Mouse (Mus musculus) embryonic stem cell, embryonic (primary cell): ENCODE results near the gene Afmid.

ENCODE experiments used
- CTCF ChIA-PET, 4 experiments: fragments of 300-600 bp in 2 of 4; fragments of 350-600 bp in 2 of 4; sonication (Branson Sonifier 250); formaldehyde crosslinking; loops; one replicate each; lab custom pipeline; 2022; ENCODE audit warnings: inconsistent platforms in 2 of 4; lab: Charles Lee
- POLR2A ChIA-PET, 4 experiments: fragments of 300-600 bp in 2 of 4; fragments of 350-600 bp in 2 of 4; sonication (Branson Sonifier 250); formaldehyde crosslinking; loops; one replicate each; lab custom pipeline; 2022; ENCODE audit warnings: antibody characterized with exemption in 4 of 4, inconsistent platforms in 1 of 4; lab: Charles Lee

Afmid gene

GRCm38 (mm10) chr11:117870688-117871365, 45.1 kb downstream of the Afmid start:
- POLR2A ChIA-PET, result interaction anchor here in 2 of 4 experiments (0.6 to 2.3 kb wide), 9 partner anchors 10 to 137 kb away, joined by 3 to 7 read pairs (median 3); partner anchors contain the start of genes Tmem235 (in 2 of the 2) and Pgs1 (in 1 of the 2)

GRCm38 (mm10) chr11:117871376-117871775, 45.7 kb downstream of the Afmid start:
- POLR2A ChIA-PET, result interaction anchor here in 2 of 4 experiments (0.6 to 2.3 kb wide), 9 partner anchors 10 to 228 kb away, joined by 3 to 7 read pairs (median 3); partner anchors contain the start of genes Tmem235 (in 2 of the 2) and Pgs1 (in 1 of the 2)
- CTCF ChIA-PET, result interaction anchor here (0.7 to 2.7 kb wide), 17 partner anchors 12 to 694 kb away, joined by 3 to 11 read pairs (median 4); partner anchors contain the start of genes Socs3 (in 2 of the 4) and Tmem235 (in 1 of the 4)

More at GRCm38 (mm10) chr11:117870688-117871365, 45.1 kb downstream of the Afmid start:
- CTCF ChIA-PET, result interaction anchor here (0.6 to 2.7 kb wide), 30 partner anchors 11 to 1395 kb away, joined by 3 to 11 read pairs (median 4); partner anchors contain the start of genes Socs3 (in 2 of the 4) and Tmem235 (in 1 of the 4)

GRCm38 (mm10) chr11:117871911-117872584, 46.3 kb downstream of the Afmid start:
- POLR2A ChIA-PET, result interaction anchor here in 2 of 4 experiments (0.6 to 2.3 kb wide), 9 partner anchors 11 to 228 kb away, joined by 3 to 7 read pairs (median 4); partner anchors contain the start of gene Tmem235 (in 1 of the 2)
- CTCF ChIA-PET, result interaction anchor here (0.5 to 2.7 kb wide), 17 partner anchors 12 to 694 kb away, joined by 3 to 11 read pairs (median 4); partner anchors contain the start of genes Socs3 (in 2 of the 4) and Tmem235 (in 1 of the 4)

GRCm38 (mm10) chr11:117872861-117873608, 47.3 kb downstream of the Afmid start, which contains the start of gene Tha1:
Tha1 (minus strand) TSS chr11:117873481.
- ChIA-PET CTCF (interaction anchor here in 3 of 4 experiments (0.6 to 3.0 kb wide), 7 partner anchors 16 to 221 kb away, joined by 3 to 21 read pairs (median 5); no protein-coding TSS in a partner anchor), POLR2A (interaction anchor here in 2 of 4 experiments (1.0 to 2.7 kb wide), 7 partner anchors 12 to 201 kb away, joined by 3 to 16 read pairs (median 5); partner anchors contain the start of gene Tmem235 (in 1 of the 2))

GRCm38 (mm10) chr11:117874419-117874818, 48.7 kb downstream of the Afmid start:
- ChIA-PET CTCF (interaction anchor here (0.5 to 3.0 kb wide), 96 partner anchors 8 to 1658 kb away, joined by 3 to 22 read pairs (median 4); partner anchors contain the start of genes Socs3 (in 3 of the 4) and Birc5 (in 2 of the 4)), POLR2A (interaction anchor here (0.5 to 2.7 kb wide), 46 partner anchors 9 to 1486 kb away, joined by 3 to 16 read pairs (median 4); partner anchors contain the start of genes Socs3 (in 3 of the 4), Birc5 (in 1 of the 4) and Tmem235 (in 1 of the 4))

- POLR2A ChIA-PET, result interaction anchor here (0.6 to 7.4 kb wide), 27 partner anchors 11 to 333 kb away, joined by 3 to 100 read pairs (median 4); partner anchors contain the start of genes Socs3 (in 2 of the 4) and Birc5 (in 1 of the 4)
- CTCF ChIA-PET, result interaction anchor here (0.5 to 3.0 kb wide), 17 partner anchors 11 to 491 kb away, joined by 3 to 21 read pairs (median 8); partner anchors contain the start of gene Socs3 (in 1 of the 4)
Observed at GRCm38 (mm10) chr11:117875681-117876080, 50.0 kb downstream of the Afmid start.

GRCm38 (mm10) chr11:117877917-117878745, 52.4 kb downstream of the Afmid start:
- CTCF ChIA-PET, result interaction anchor here (0.6 to 1.9 kb wide), 16 partner anchors 10 to 559 kb away, joined by 3 to 11 read pairs (median 4); partner anchors contain the start of genes Socs3 (in 2 of the 4) and Birc5 (in 1 of the 4)

GRCm38 (mm10) chr11:117878892-117879291, 53.2 kb downstream of the Afmid start:
- ChIA-PET POLR2A (interaction anchor here (0.6 to 7.4 kb wide), 55 partner anchors 10 to 1121 kb away, joined by 3 to 100 read pairs (median 4); partner anchors contain the start of genes Socs3 (in 3 of the 4) and Tnrc6c (in 1 of the 4)), CTCF (interaction anchor here (0.6 to 1.9 kb wide), 19 partner anchors 9 to 515 kb away, joined by 3 to 11 read pairs (median 4); partner anchors contain the start of gene Socs3 (in 2 of the 4))

More at GRCm38 (mm10) chr11:117877917-117878745, 52.4 kb downstream of the Afmid start:
- POLR2A ChIA-PET, result interaction anchor here (0.5 to 7.4 kb wide), 49 partner anchors 9 to 1121 kb away, joined by 3 to 100 read pairs (median 4); partner anchors contain the start of genes Socs3 (in 3 of the 4) and Tnrc6c (in 1 of the 4)

GRCm38 (mm10) chr11:117879676-117880075, 54.0 kb downstream of the Afmid start:
- ChIA-PET CTCF (interaction anchor here in 3 of 4 experiments (0.6 to 1.9 kb wide), 15 partner anchors 8 to 514 kb away, joined by 3 to 11 read pairs (median 4); no protein-coding TSS in a partner anchor), POLR2A (interaction anchor here (0.6 to 7.4 kb wide), 49 partner anchors 9 to 1065 kb away, joined by 3 to 100 read pairs (median 4); partner anchors contain the start of genes Socs3 (in 3 of the 4) and Tnrc6c (in 1 of the 4))

GRCm38 (mm10) chr11:117880336-117880976, 54.7 kb downstream of the Afmid start:
- POLR2A ChIA-PET, result interaction anchor here in 3 of 4 experiments (0.6 to 7.4 kb wide), 36 partner anchors 9 to 226 kb away, joined by 3 to 100 read pairs (median 4); partner anchors contain the start of genes Socs3 (in 2 of the 3), Afmid (in 1 of the 3), Pgs1 (in 1 of the 3) and Tk1 (in 1 of the 3)

GRCm38 (mm10) chr11:117880977-117881358, 55.2 kb downstream of the Afmid start:
- POLR2A ChIA-PET, result interaction anchor here in 3 of 4 experiments (0.6 to 7.4 kb wide), 32 partner anchors 8 to 226 kb away, joined by 3 to 100 read pairs (median 4); partner anchors contain the start of genes Socs3 (in 2 of the 3), Afmid (in 1 of the 3), Pgs1 (in 1 of the 3) and Tk1 (in 1 of the 3)
- CTCF ChIA-PET, result interaction anchor here in 3 of 4 experiments (0.6 to 1.8 kb wide), 3 partner anchors 89 to 543 kb away, joined by 3 to 7 read pairs (median 4); partner anchors contain the start of gene Socs3 (in 1 of the 3)

More at GRCm38 (mm10) chr11:117880336-117880976, 54.7 kb downstream of the Afmid start:
- CTCF ChIA-PET, result interaction anchor here in 3 of 4 experiments (0.6 to 1.8 kb wide), 4 partner anchors 32 to 211 kb away, joined by 3 to 10 read pairs (median 3); no protein-coding TSS in a partner anchor

GRCm38 (mm10) chr11:117881787-117882186, 56.1 kb downstream of the Afmid start:
- ChIA-PET CTCF (interaction anchor here in 3 of 4 experiments (0.6 to 1.9 kb wide), 6 partner anchors 7 to 542 kb away, joined by 3 to 7 read pairs (median 4); partner anchors contain the start of gene Socs3 (in 1 of the 3)), POLR2A (interaction anchor here in 2 of 4 experiments (0.6 to 7.4 kb wide), 22 partner anchors 8 to 168 kb away, joined by 3 to 100 read pairs (median 4); partner anchors contain the start of genes Afmid (in 1 of the 2), Socs3 (in 1 of the 2) and Tk1 (in 1 of the 2))

GRCm38 (mm10) chr11:117882208-117882607, 56.5 kb downstream of the Afmid start:
- POLR2A ChIA-PET, result interaction anchor here in 2 of 4 experiments (0.7 to 7.4 kb wide), 16 partner anchors 8 to 132 kb away, joined by 3 to 100 read pairs (median 5); partner anchors contain the start of genes Afmid (in 1 of the 2), Socs3 (in 1 of the 2) and Tk1 (in 1 of the 2)
- CTCF ChIA-PET, result interaction anchor here in 2 of 4 experiments (0.6 to 1.9 kb wide), 5 partner anchors 8 to 87 kb away, joined by 3 to 4 read pairs (median 4); partner anchors contain the start of gene Socs3 (in 1 of the 2)

GRCm38 (mm10) chr11:117886000-117886399, 60.3 kb downstream of the Afmid start:
- CTCF ChIA-PET, result interaction anchor here in 2 of 4 experiments (0.5 to 1.5 kb wide), 2 partner anchors 12 to 16 kb away, joined by 3 to 4 read pairs; no protein-coding TSS in a partner anchor
- POLR2A ChIA-PET, result interaction anchor here in 2 of 4 experiments (0.9 to 2.4 kb wide), 8 partner anchors 9 to 136 kb away, joined by 3 to 6 read pairs (median 4); partner anchors contain the start of gene Socs3 (in 1 of the 2)
